Mouse (Mus musculus): ENCODE measurements around the gene Cxcl14. TPM values are rescaled to one million over a fixed set of nuclear protein-coding genes. Genes with fewer than 3 reads are reported as not detected.
A peak's percentile ranks its signal among the peaks of the same experiment; 100 is the strongest.

Cxcl14 gene
- total and polyA plus RNA-seq, 2 experiments from 2014 or later = 32.7 to 34.1 TPM

- H3K4me1 ChIP-seq (ENCODE audit: insufficient read depth, low read length) = peaks cover 2% of the 10 kb centered on the region; the same call in 1 of the 2 replicates
- no peak for DNase-seq (ENCODE audit: low spot score)
- no peak for TF ChIP-seq CTCF (IDR thresholded peaks at IDR 0.05)
- H3K4me2 ChIP-seq (ENCODE audit: low read depth, low read length, poor library complexity, severe bottlenecking) = no peak overlapping the region
- no peaks in the 10 kb centered on the region for H3K36me3 ChIP-seq (ENCODE audit: insufficient read depth, low read length)
- ATAC-seq (ENCODE audit: low FRiP score) = no peak
- H3K27ac ChIP-seq (ENCODE audit: low read depth, low read length) = no peak overlapping the region
- WGBS = 66% methylated on average over 4 of the region's 4 CpGs
- H3K27me3 ChIP-seq (ENCODE audit: insufficient read depth, low read length) = no peaks in the 10 kb centered on the region
- no peak overlapping the region for H3K4me3 ChIP-seq (ENCODE audit: low read depth, low read length)
- no peak overlapping the region for H3K9ac ChIP-seq (replicated peaks; ENCODE audit: low read length, poor library complexity, severe bottlenecking)
- H3K9me3 ChIP-seq (ENCODE audit: low read length) = no peaks in the 10 kb centered on the region
Observed at GRCm38 (mm10) chr13:56304453-56304852, 8.1 kb upstream of the Cxcl14 start.

GRCm38 (mm10) chr13:56299336-56299735 is 3.0 kb upstream of the Cxcl14 start:
- Histone ChIP-seq H3K27me3 (ENCODE audit: insufficient read depth, low read length) (0 out of 2 replicates have a peak, but pooled peaks cover 5% of the 10 kb centered on the region), H3K4me1 (ENCODE audit: insufficient read depth, low read length) (no peaks in the 10 kb centered on the region), H3K9me3 (ENCODE audit: low read length) (no peaks in the 10 kb centered on the region), H3K4me2 (ENCODE audit: low read depth, low read length, poor library complexity, severe bottlenecking) (no peak overlapping the region), H3K36me3 (ENCODE audit: insufficient read depth, low read length) (no peaks in the 10 kb centered on the region), H3K4me3 (ENCODE audit: low read depth, low read length) (no peak overlapping the region), H3K27ac (ENCODE audit: low read depth, low read length) (no peak overlapping the region), H3K9ac (replicated peaks; ENCODE audit: low read length, poor library complexity, severe bottlenecking) (no peak overlapping the region)
- peak; percentile 39; the same call in 1 of the 2 replicates for TF ChIP-seq CTCF (IDR thresholded peaks at IDR 0.05)
- WGBS = 91% methylated on average over 11 of the region's 11 CpGs
- ATAC-seq (ENCODE audit: low FRiP score) (no peak), DNase-seq (ENCODE audit: low spot score) (no peak)

DNA sequence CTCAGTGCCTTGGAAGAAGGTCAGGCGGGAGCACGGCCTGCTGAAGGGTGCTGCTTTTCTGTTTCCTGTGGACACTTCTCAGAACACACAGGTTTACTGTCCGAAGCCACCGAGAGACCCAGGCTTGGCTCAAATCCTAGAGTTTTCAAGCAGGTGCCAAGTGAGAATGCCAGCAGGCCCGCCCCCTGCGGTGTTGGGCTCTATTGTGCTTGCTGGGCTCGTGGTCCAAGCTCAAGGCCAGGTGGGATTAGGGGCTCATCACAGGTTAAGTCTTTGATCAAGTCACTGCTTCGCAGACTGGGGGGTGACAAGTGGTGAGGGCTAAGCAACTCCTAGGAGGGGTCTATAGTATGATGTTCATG is 289 bp upstream of the Cxcl14 start:
- DNase-seq (ENCODE audit: low spot score) (no peak), ATAC-seq (ENCODE audit: low FRiP score) (no peak)
- Histone ChIP-seq H3K9me3 (ENCODE audit: low read length) (no peaks in the 10 kb centered on the region), H3K4me2 (ENCODE audit: low read depth, low read length, poor library complexity, severe bottlenecking) (peak overlapping the region; percentile 52), H3K9ac (replicated peaks; ENCODE audit: low read length, poor library complexity, severe bottlenecking) (peak overlapping the region; percentile 42), H3K4me3 (ENCODE audit: low read depth, low read length) (peak overlapping the region; percentile 44), H3K27me3 (ENCODE audit: insufficient read depth, low read length) (peaks cover 5% of the 10 kb centered on the region; the same call in 1 of the 2 replicates), H3K27ac (ENCODE audit: low read depth, low read length) (no peak overlapping the region), H3K4me1 (ENCODE audit: insufficient read depth, low read length) (no peaks in the 10 kb centered on the region), H3K36me3 (ENCODE audit: insufficient read depth, low read length) (no peaks in the 10 kb centered on the region)
- WGBS = 9% methylated on average over 8 of the region's 8 CpGs
- TF ChIP-seq CTCF (IDR thresholded peaks at IDR 0.05) = no peak

DNA sequence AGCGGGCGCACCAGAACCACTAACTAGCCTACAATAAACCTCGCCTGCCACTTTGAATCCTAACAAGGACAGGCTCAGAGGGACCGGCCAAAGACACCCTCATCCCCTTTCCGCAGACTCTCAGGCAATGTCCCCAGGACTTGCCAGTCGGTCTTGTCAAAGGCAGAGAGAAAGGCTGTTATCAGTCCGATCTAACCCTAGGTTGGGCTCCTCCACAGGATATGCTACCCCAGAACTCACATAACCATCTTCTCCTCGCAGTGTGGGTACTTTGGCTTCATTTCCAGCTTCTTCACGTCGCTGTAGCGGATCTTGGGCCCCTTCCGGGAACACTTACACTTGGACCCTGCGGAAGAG is 787 bp downstream of the Cxcl14 start:
- DNase-seq (ENCODE audit: low spot score) (no peak), ATAC-seq (ENCODE audit: low FRiP score) (no peak)
- no peaks in the 10 kb centered on the region for H3K4me1 ChIP-seq (ENCODE audit: insufficient read depth, low read length)
- H3K9me3 ChIP-seq (ENCODE audit: low read length) = no peaks in the 10 kb centered on the region
- peak overlapping the region; percentile 52 for H3K4me2 ChIP-seq (ENCODE audit: low read depth, low read length, poor library complexity, severe bottlenecking)
- no peaks in the 10 kb centered on the region for H3K36me3 ChIP-seq (ENCODE audit: insufficient read depth, low read length)
- TF ChIP-seq CTCF (IDR thresholded peaks at IDR 0.05) = no peak
- 3% methylated on average over 13 of the region's 13 CpGs for WGBS
- H3K27ac ChIP-seq (ENCODE audit: low read depth, low read length) = no peak overlapping the region
- peaks cover 9% of the 10 kb centered on the region; the same call in 1 of the 2 replicates for H3K27me3 ChIP-seq (ENCODE audit: insufficient read depth, low read length)
- peak overlapping the region; percentile 44 for H3K4me3 ChIP-seq (ENCODE audit: low read depth, low read length)
- H3K9ac ChIP-seq (replicated peaks; ENCODE audit: low read length, poor library complexity, severe bottlenecking) = peak overlapping the region; percentile 42

DNA sequence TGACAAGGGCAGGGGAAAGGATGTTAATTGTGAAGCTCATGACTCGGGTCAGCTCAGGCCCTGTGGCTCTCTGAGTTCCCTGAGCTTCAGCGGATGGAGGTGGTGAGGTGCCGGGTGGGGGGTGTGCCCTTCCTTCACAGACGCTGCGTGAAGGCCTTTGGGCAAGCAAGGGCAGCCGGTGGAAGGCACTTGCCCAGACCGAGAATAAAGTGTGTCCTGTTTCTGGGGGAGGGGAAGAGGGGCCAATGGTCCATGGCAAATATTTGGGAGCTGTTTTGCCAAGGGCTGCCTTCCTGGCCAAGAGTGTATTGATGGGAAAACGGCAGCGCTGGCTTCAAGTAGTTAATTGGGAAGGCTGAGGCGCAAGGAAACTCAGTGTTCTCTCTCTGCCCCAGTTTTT is 1.4 kb downstream of the Cxcl14 start:
- H3K4me2 ChIP-seq (ENCODE audit: low read depth, low read length, poor library complexity, severe bottlenecking) = peak overlapping the region; percentile 52
- no peak for TF ChIP-seq CTCF (IDR thresholded peaks at IDR 0.05)
- 10% methylated on average over 10 of the region's 10 CpGs for WGBS
- no peaks in the 10 kb centered on the region for H3K4me1 ChIP-seq (ENCODE audit: insufficient read depth, low read length)
- peaks cover 9% of the 10 kb centered on the region; the same call in 1 of the 2 replicates for H3K27me3 ChIP-seq (ENCODE audit: insufficient read depth, low read length)
- no peaks in the 10 kb centered on the region for H3K9me3 ChIP-seq (ENCODE audit: low read length)
- DNase-seq (ENCODE audit: low spot score) (no peak), ATAC-seq (ENCODE audit: low FRiP score) (no peak)
- H3K27ac ChIP-seq (ENCODE audit: low read depth, low read length) = no peak overlapping the region
- peak overlapping the region; percentile 44 for H3K4me3 ChIP-seq (ENCODE audit: low read depth, low read length)
- H3K9ac ChIP-seq (replicated peaks; ENCODE audit: low read length, poor library complexity, severe bottlenecking) = no peak overlapping the region
- H3K36me3 ChIP-seq (ENCODE audit: insufficient read depth, low read length) = no peaks in the 10 kb centered on the region

DNA sequence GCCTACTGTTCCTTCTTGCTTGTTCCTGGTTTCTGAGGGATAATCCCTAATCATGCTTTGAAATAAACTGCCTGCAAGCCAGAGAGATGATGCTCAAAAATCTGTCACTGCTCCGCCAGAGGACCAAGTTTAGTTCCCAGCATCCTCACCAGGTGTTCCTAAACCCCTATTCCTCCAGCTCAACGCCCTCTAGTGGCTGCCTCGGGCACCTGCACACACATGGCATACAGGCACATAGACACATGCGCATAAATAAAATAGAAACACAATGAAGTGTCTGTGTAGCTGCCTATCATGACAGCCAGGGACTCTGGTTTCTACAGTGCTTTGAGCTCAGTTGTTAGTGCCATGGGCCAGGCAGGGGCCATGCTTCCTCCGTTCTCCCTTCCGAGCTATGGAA is 6.4 kb downstream of the Cxcl14 start:
- DNase-seq (ENCODE audit: low spot score) (no peak), ATAC-seq (ENCODE audit: low FRiP score) (no peak)
- Histone ChIP-seq H3K9me3 (ENCODE audit: low read length) (no peaks in the 10 kb centered on the region), H3K4me2 (ENCODE audit: low read depth, low read length, poor library complexity, severe bottlenecking) (no peak overlapping the region), H3K27me3 (ENCODE audit: insufficient read depth, low read length) (peaks cover 4% of the 10 kb centered on the region; the same call in 1 of the 2 replicates), H3K4me1 (ENCODE audit: insufficient read depth, low read length) (no peaks in the 10 kb centered on the region), H3K27ac (ENCODE audit: low read depth, low read length) (no peak overlapping the region), H3K36me3 (ENCODE audit: insufficient read depth, low read length) (no peaks in the 10 kb centered on the region), H3K4me3 (ENCODE audit: low read depth, low read length) (no peak overlapping the region), H3K9ac (replicated peaks; ENCODE audit: low read length, poor library complexity, severe bottlenecking) (no peak overlapping the region)
- TF ChIP-seq CTCF (IDR thresholded peaks at IDR 0.05) = peak; percentile 58
- WGBS = 82% methylated on average over 6 of the region's 6 CpGs

Measured in midbrain, postnatal 0 days (tissue).